Mouse (Mus musculus): Measurements from ENCODE around the gene Tmem169.
"Not testable (repeated sequence)": the region's sequence is repeated elsewhere in the genome, so short reads cannot be mapped to it uniquely, and the experiment has no call there.

- TF ChIP-seq CTCF (IDR thresholded peaks at IDR 0.05; ENCODE audit: control insufficient read depth, insufficient read depth, insufficient read length); USF1 (IDR thresholded peaks at IDR 0.05; ENCODE audit: low read depth); CEBPB (IDR thresholded peaks at IDR 0.05; ENCODE audit: low read depth); MYOD1 (IDR thresholded peaks at IDR 0.05; ENCODE audit: control insufficient read depth, insufficient read length, low read depth); MYOG (IDR thresholded peaks at IDR 0.05; ENCODE audit: control insufficient read depth, extremely low read depth, insufficient read length): not testable (repeated sequence)
- TF ChIP-seq MAX (IDR thresholded peaks at IDR 0.05) = peak; percentile 48
These were observed 47.7 kb upstream of the Tmem169 start for GRCm38 (mm10) chr1:72236363-72237006.

Measured in C2C12 (cell line).